Mouse (Mus musculus): ENCODE data around the gene Ccnk.

DNA sequence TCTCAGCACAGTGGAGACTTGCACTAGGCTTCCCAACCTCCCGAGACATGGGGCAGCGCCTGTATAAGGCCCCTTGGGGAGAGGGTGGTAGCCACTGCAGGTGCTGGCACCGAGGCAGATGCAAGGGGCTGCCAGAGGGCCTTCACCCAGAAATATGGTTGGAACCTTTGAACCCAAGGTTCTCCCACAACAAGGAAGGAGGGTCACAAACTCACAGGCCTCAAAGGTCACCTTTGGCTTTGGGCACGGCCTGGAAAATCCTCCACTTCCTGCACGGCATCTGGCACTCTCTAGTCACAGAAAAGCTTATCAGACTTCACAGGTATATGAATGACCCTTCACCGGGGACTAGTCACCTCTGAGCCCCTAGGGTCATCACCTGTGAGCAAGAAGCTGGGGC lies 54.4 kb downstream of the Ccnk start:
- TF ChIP-seq CTCF (IDR thresholded peaks at IDR 0.05; ENCODE audit: low read depth, low read length) (no peak), POLR2A (IDR thresholded peaks at IDR 0.05; ENCODE audit: borderline replicate concordance, low read depth, low read length) (no peak)
